ENCODE assay signal across 35 mouse cellular contexts in genomic region chr7:128271496-128271895, GRCm38 (mm10). TPM values are rescaled to one million over a fixed set of nuclear protein-coding genes. Genes with fewer than 3 reads are reported as not detected.
A peak's percentile ranks its signal among the peaks of the same experiment; 100 is the strongest.
DNase-seq lines count a peak whose midpoint lies in the region; ATAC-seq and TF ChIP-seq lines count a peak whose summit lies in the region.
"Had no signal": no experiment of that assay in that cellular context is flagged by ENCODE, and none has a peak within 500 bp of the region (broad histone marks: within the 10 kb centered on the region; RNA-seq: fewer than 3 reads in every experiment).

No protein-coding gene starts in this region.

- H3K9ac ChIP-seq in liver, embryonic 11.5 days (ENCODE audit: low read depth, low read length): no peak overlapping the region
- no peak overlapping the region for H3K9ac ChIP-seq in liver, postnatal 0 days (replicated peaks)
- H3K9ac ChIP-seq: embryonic facial prominence, embryonic 15.5 days; heart, embryonic 15.5 days; kidney, embryonic 15.5 days; limb, embryonic 12.5 days; neural tube, embryonic 13.5 days; stomach, embryonic 15.5 days had no signal

- H3K27me3 ChIP-seq in liver, embryonic 11.5 days (replicated peaks; ENCODE audit: control insufficient read depth, insufficient read depth, low read length): no peaks in the 10 kb centered on the region
- H3K27me3 ChIP-seq in liver, postnatal 0 days (ENCODE audit: insufficient read depth, low read length): no peaks in the 10 kb centered on the region
- H3K27me3 ChIP-seq: embryonic facial prominence, embryonic 15.5 days; heart, embryonic 15.5 days; kidney, embryonic 15.5 days; limb, embryonic 12.5 days; neural tube, embryonic 13.5 days; stomach, embryonic 15.5 days had no signal

- peaks cover 40% of the 10 kb centered on the region for H3K36me3 ChIP-seq in liver, embryonic 11.5 days (ENCODE audit: control insufficient read depth, insufficient read depth, low read length)
- H3K36me3 ChIP-seq in liver, postnatal 0 days (replicated peaks; ENCODE audit: insufficient read depth, low read length): peaks cover 48% of the 10 kb centered on the region

- peaks cover 11% of the 10 kb centered on the region for H3K4me1 ChIP-seq in liver, embryonic 11.5 days (replicated peaks; ENCODE audit: control insufficient read depth, insufficient read depth, low read length)
- peaks cover 6% of the 10 kb centered on the region for H3K4me1 ChIP-seq in liver, postnatal 0 days (ENCODE audit: insufficient read depth)
- H3K4me1 ChIP-seq: embryonic facial prominence, embryonic 10.5 days; embryonic facial prominence, embryonic 15.5 days; kidney, embryonic 15.5 days; limb, embryonic 12.5 days; neural tube, embryonic 13.5 days had no signal

- DNase-seq in liver, embryonic 11.5 days (ENCODE audit: low spot score): no peak
- no peak for DNase-seq in liver
- DNase-seq in cerebellum, adult 9-10 months: peak; percentile 41
- peak; percentile 40 to 52 for DNase-seq in cerebellum, postnatal 36 days
- no peak for DNase-seq in liver, postnatal 0 days
- DNase-seq in adrenal gland, postnatal 14 days: no peak
- no peak for DNase-seq in T-cell, adult 2 months (ENCODE audit: low spot score)
- no peak for DNase-seq in gastrocnemius, postnatal 25 days
- DNase-seq: adrenal gland, adult 2 months; B cell, adult 2 months; gastrocnemius, adult 2 months; kidney, adult 18-20 months; kidney, postnatal 25 days; lung, postnatal 36 days had no signal

- peak overlapping the region; percentile 32 for H3K4me2 ChIP-seq in liver, embryonic 11.5 days
- H3K4me2 ChIP-seq in liver, postnatal 0 days (ENCODE audit: low read depth, low read length): no peak overlapping the region
- H3K4me2 ChIP-seq: embryonic facial prominence, embryonic 15.5 days; heart, embryonic 15.5 days; kidney, embryonic 15.5 days; limb, embryonic 12.5 days; midbrain, embryonic 11.5 days; neural tube, embryonic 13.5 days; stomach, embryonic 15.5 days had no signal

- no peak for ATAC-seq in liver, embryonic 11.5 days (replicated peaks; ENCODE audit: low FRiP score)
- no peak for ATAC-seq in liver, postnatal 0 days
- ATAC-seq: activated CD4-positive, CD25-positive, alpha-beta regulatory T cell, adult 4 months; forebrain, embryonic 16.5 days; hindbrain, embryonic 16.5 days had no signal

- no peaks in the 10 kb centered on the region for H3K9me3 ChIP-seq in liver, embryonic 11.5 days (ENCODE audit: control insufficient read depth, low read length)
- H3K9me3 ChIP-seq in liver, postnatal 0 days (ENCODE audit: low read length): no peaks in the 10 kb centered on the region
- H3K9me3 ChIP-seq: embryonic facial prominence, embryonic 10.5 days; embryonic facial prominence, embryonic 15.5 days; heart, embryonic 15.5 days; kidney, embryonic 15.5 days; limb, embryonic 12.5 days; neural tube, embryonic 13.5 days; stomach, embryonic 15.5 days had no signal

- TF ChIP-seq CTCF in liver, postnatal 0 days (IDR thresholded peaks at IDR 0.05; ENCODE audit: low read depth): no peak

- WGBS in liver, embryonic 11.5 days: 95% methylated on average over 9 of the region's 9 CpGs
- WGBS in liver, postnatal 0 days (ENCODE audit: insufficient replicate concordance): 92% methylated on average over 9 of the region's 9 CpGs

- H3K27ac ChIP-seq in liver, embryonic 11.5 days (ENCODE audit: low read depth, low read length): no peak overlapping the region
- no peak overlapping the region for H3K27ac ChIP-seq in liver, postnatal 0 days (ENCODE audit: low read depth)
- H3K27ac ChIP-seq: embryonic facial prominence, embryonic 10.5 days; embryonic facial prominence, embryonic 15.5 days; gastrocnemius, adult 2 months; heart, embryonic 15.5 days; kidney, embryonic 15.5 days; left cerebral cortex, adult 2 months; limb, embryonic 12.5 days; neural tube, embryonic 13.5 days; stomach, embryonic 15.5 days had no signal

- no peak for TF ChIP-seq EP300 in liver, postnatal 0 days (IDR thresholded peaks at IDR 0.05; ENCODE audit: low read depth)

- no peak overlapping the region for H3K4me3 ChIP-seq in liver, embryonic 11.5 days (ENCODE audit: low read depth, low read length)
- H3K4me3 ChIP-seq in liver, postnatal 0 days (ENCODE audit: low read depth, low read length): 0 out of 2 replicates have a peak overlapping the region, but pooled peaks have one; percentile 13
- H3K4me3 ChIP-seq: embryonic facial prominence, embryonic 10.5 days; embryonic facial prominence, embryonic 15.5 days; gastrocnemius, adult 2 months; heart, embryonic 15.5 days; kidney, embryonic 15.5 days; left cerebral cortex, adult 2 months; limb, embryonic 12.5 days; neural tube, embryonic 13.5 days; stomach, embryonic 15.5 days had no signal

RNA-seq across cellular contexts. Expression of gene Slc5a2, which starts 6.0 kb away (rescaled TPM):
- 2.1 and 3.0 TPM in 2 replicates for polyA plus RNA-seq in liver, embryonic 11.5 days (2014; fragmentation: Nextera tagmentation; extraction: Ambion mirVana)
- 1.3 and 1.8 TPM in 2 replicates for polyA plus RNA-seq in liver, postnatal 0 days (2015; fragmentation: Nextera tagmentation; extraction: Ambion mirVana)
- not detected in 2 replicates for total RNA-seq in adrenal gland, postnatal 14 days (2021)
- not detected for total RNA-seq in gastrocnemius, postnatal 25 days (2021)
- total RNA-seq: gastrocnemius, adult 2 months; heart, postnatal 25 days; layer of hippocampus, adult 18-20 months; layer of hippocampus, postnatal 10 days; left cerebral cortex, adult 2 months; left cerebral cortex, postnatal 25 days; megakaryocyte, adult 5-6 weeks; midbrain, postnatal 0 days had no signal
- polyA plus RNA-seq: activated CD4-positive, CD25-positive, alpha-beta regulatory T cell, adult 4 months; adrenal gland, adult 2 months; embryonic facial prominence, embryonic 15.5 days; forebrain, embryonic 16.5 days; heart, embryonic 15.5 days; hindbrain, embryonic 11.5 days; intestine, embryonic 14.5 days; limb, embryonic 12.5 days; lung, embryonic 16.5 days; midbrain, postnatal 0 days; neural tube, embryonic 13.5 days had no signal

RNA-seq across cellular contexts. Expression of gene Tgfb1i1, which starts 24.9 kb away (rescaled TPM):
- 35.3 and 38.2 TPM in 2 replicates for polyA plus RNA-seq in liver, embryonic 11.5 days (2014; fragmentation: Nextera tagmentation; extraction: Ambion mirVana)
- 10.1 and 10.4 TPM in 2 replicates for polyA plus RNA-seq in liver, postnatal 0 days (2015; fragmentation: Nextera tagmentation; extraction: Ambion mirVana)
- total RNA-seq in adrenal gland, postnatal 14 days (2021): 30.0 and 32.3 TPM in 2 replicates
- total RNA-seq in gastrocnemius, postnatal 25 days (2021): 10 to 100 TPM in 1 of 2 experiments, 1 to 10 TPM in 1; 9.0 to 10.2 TPM

RNA-seq across cellular contexts. Expression of gene BC017158, which starts 26.5 kb away (rescaled TPM):
- polyA plus RNA-seq in liver, embryonic 11.5 days (2014; fragmentation: Nextera tagmentation; extraction: Ambion mirVana): 38.2 and 42.3 TPM in 2 replicates
- 9.4 and 9.6 TPM in 2 replicates for polyA plus RNA-seq in liver, postnatal 0 days (2015; fragmentation: Nextera tagmentation; extraction: Ambion mirVana)
- total RNA-seq in adrenal gland, postnatal 14 days (2021): 25.9 and 26.3 TPM in 2 replicates
- 1 to 10 TPM; 3.4 to 3.7 TPM for total RNA-seq in gastrocnemius, postnatal 25 days (2021)

RNA-seq across cellular contexts. Expression of gene 9130023H24Rik, which starts 33.7 kb away (rescaled TPM):
- 3.8 and 4.5 TPM in 2 replicates for polyA plus RNA-seq in liver, embryonic 11.5 days (2014; fragmentation: Nextera tagmentation; extraction: Ambion mirVana)
- 1.7 and 2.2 TPM in 2 replicates for polyA plus RNA-seq in liver, postnatal 0 days (2015; fragmentation: Nextera tagmentation; extraction: Ambion mirVana)
- 6.9 and 7.2 TPM in 2 replicates for total RNA-seq in adrenal gland, postnatal 14 days (2021)
- 1 to 10 TPM; 1.7 to 2.0 TPM for total RNA-seq in gastrocnemius, postnatal 25 days (2021)

RNA-seq across cellular contexts. Expression of gene Armc5, which starts 34.4 kb away (rescaled TPM):
- 15.1 and 15.8 TPM in 2 replicates for polyA plus RNA-seq in liver, embryonic 11.5 days (2014; fragmentation: Nextera tagmentation; extraction: Ambion mirVana)
- 5.4 and 5.6 TPM in 2 replicates for polyA plus RNA-seq in liver, postnatal 0 days (2015; fragmentation: Nextera tagmentation; extraction: Ambion mirVana)
- total RNA-seq in adrenal gland, postnatal 14 days (2021): 16.2 and 18.7 TPM in 2 replicates
- total RNA-seq in gastrocnemius, postnatal 25 days (2021): 1 to 10 TPM; 5.8 to 8.7 TPM

Comparison
In these comparisons a context has a peak if more than half of its experiments do, and no peak if none do; other contexts are left out.
1. DNase-seq: peak in cerebellum, adult 9-10 months (single experiment) and cerebellum, postnatal 36 days (2 of 2); none in liver, embryonic 11.5 days (single experiment), liver (single experiment), liver, postnatal 0 days (single experiment), adrenal gland, postnatal 14 days (single experiment), T-cell, adult 2 months (single experiment) and gastrocnemius, postnatal 25 days (single experiment).